Mouse (Mus musculus) brain, embryonic 14.5 days (tissue): Measurements from ENCODE around the gene Akr7a5. TPM values are rescaled to one million over a fixed set of nuclear protein-coding genes. Genes with fewer than 3 reads are reported as not detected.

Experiments
- DNase-seq: peaks from one replicate; pipeline ENCODE4 v3.0.0-alpha.2; 2011; ENCODE audit warnings: low read depth
- CTCF ChIP-seq: fragments of 200-500 bp; IDR thresholded peaks from 2 replicates; pipeline ENCODE4 v1.5.1; 2012; ENCODE audit warnings: inconsistent platforms, mild to moderate bottlenecking, moderate library complexity, borderline replicate concordance; ENCODE audit not compliant: insufficient read depth, insufficient read length; ENCODE audit errors: extremely low read depth
- POLR2A ChIP-seq: fragments of 200-500 bp; IDR thresholded peaks from 2 replicates; pipeline ENCODE4 v1.6.1; 2012; ENCODE audit warnings: mild to moderate bottlenecking, inconsistent platforms, borderline replicate concordance; ENCODE audit not compliant: poor library complexity, insufficient read depth, insufficient read length, severe bottlenecking; ENCODE audit errors: extremely low read depth
- polyA plus RNA-seq: library from polyadenylated mRNA; depleted of rRNA; stranded (reverse); fragments of >200 nt; gene quantifications from 2 replicates; pipeline ENCODE4 v1.2.3, GENCODE M21; 2012; rRNA removed

The Akr7a5 gene
- polyA plus RNA-seq, 1 experiment = 22.4 TPM

DNA sequence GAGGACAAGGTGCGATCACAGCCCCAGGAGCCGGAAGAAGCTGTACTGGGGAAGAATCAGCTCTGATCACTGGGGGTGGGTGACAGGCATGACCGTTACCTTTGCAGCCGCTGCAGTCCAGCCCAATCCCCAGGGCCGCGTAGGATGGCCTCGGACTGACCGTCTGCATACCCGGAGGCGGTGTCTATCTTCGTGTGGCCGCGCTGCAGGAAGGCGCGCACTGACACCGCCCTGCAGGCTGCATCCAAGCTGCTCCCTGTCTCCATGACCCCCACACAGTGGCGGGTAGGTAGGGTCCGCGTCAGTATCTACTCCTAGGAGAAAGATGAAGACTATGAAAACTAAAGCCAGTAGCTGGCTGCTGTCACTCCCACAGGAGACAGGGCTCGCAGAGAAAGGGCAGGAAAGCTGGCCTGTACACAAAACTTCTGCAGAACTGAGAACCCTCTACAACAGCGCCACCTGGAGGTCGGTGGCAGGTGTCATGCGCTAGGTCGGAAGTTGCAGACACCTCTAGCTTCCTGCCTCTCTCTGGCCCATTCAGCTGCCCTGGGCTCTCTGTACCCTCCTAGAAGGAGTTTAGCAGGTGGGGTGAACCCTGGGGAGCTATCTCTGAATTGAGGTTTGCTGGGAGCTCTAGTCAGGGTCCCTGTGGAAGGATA, 26.4 kb downstream of the Akr7a5 start:
- peak; percentile 70 for DNase-seq
- TF ChIP-seq POLR2A (no peak), CTCF (peak; percentile 75)

DNA sequence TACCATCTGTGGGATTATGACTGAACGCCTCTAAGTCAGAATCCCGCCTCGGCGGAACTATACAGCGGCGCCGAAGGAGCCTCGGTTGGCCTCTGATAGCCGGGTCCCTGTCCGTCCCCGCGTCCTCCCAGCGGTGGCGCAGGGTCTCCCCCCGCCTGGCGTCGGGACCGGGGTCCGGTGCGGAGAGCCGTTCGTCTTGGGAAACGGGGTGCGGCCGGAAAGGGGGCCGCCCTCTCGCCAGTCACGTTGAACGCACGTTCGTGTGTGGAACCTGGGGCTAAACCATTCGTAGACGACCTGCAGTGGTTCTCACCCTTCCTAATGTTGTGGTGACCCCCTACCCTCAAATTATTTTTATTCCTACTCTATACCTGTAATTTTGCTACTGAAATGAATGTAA, 27.6 kb downstream of the Akr7a5 start:
- no peak for DNase-seq
- TF ChIP-seq POLR2A (no peak), CTCF (no peak)

GRCm38 (mm10) chr4:139340835-139341234, 30.3 kb downstream of the Akr7a5 start:
- TF ChIP-seq CTCF = no peak
- TF ChIP-seq POLR2A = no peak
- DNase-seq = no peak

DNA sequence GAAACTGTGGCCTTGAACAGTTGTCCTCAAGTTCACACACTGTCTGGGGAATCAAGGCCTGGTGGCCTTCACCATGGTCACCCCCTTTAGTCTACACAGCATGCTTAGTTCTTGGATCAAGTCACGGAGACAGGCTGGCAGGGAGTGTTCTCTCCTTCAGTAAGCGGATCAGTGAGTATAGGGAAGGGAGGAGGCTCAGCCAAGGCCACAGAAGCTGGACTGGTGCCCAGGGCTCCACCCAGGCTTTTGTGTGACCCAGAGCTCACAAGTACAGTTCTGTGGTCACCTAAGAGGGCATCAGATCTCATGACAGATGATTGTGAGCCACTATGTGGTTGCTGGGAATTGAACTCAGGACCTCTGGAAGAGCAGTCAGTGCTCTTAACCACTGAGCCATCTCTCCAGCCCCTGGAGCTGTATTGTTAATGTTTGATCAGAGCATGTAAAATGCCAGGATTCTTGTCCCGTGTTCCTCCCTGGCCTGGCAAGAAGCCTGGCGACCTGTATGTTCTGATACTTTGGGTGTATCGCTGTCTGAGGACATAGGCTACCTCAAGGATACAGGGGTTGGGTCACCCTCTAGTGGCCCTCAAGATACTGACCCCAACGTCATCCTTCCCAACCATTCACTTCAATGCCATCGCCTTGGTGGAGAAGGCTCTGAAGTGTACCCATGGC, 31.2 kb downstream of the Akr7a5 start:
- DNase-seq = no peak
- no peak for TF ChIP-seq CTCF
- no peak for TF ChIP-seq POLR2A

GRCm38 (mm10) chr4:139343718-139344117, 33.2 kb downstream of the Akr7a5 start:
- no peak for TF ChIP-seq POLR2A
- no peak for TF ChIP-seq CTCF
- peak; percentile 38 for DNase-seq

- DNase-seq = no peak
- TF ChIP-seq CTCF = no peak
- TF ChIP-seq POLR2A = no peak
These were observed 35.0 kb downstream of the Akr7a5 start for GRCm38 (mm10) chr4:139345416-139346019.

DNA sequence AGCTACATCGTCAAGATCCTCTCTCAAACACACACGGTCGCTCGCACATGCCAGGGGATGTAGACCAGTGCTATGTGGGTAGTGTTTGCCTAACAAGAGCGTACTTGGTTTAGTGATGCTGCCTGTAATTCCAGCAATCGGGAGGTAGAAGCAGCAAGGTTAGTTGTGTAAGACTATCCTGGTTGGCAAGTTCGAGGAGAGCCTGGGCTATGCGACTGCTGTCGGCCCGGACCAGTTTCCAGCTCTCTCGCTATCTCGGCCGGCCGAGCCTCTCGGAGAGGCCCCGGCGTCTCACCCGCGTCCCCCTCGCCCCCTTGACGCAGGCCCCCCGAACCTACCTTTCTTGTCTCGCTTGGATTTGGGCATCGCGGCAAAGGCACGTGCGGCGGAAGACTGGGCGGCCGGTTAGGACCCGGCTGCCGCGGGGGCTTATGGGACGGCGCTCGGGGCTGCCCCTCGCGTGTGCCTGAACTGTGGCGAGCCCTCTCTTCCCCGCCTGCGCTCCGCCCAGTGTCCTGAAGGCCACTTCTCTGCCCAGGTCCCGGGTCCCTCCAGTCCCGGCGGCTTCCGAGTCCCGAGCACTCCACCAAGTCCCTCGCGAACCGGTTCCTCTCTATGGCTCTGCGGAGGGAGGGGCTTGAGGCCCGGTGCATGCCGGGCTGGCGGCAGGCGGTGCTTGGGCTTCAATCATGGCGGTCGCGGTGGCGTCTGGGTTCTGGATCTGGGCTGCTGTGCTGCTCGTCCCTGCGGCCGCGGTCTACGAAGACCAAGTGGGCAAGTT, 41.6 kb downstream of the Akr7a5 start, which contains the start of the genes Mrto4, Emc1 and Ubr4:
Mrto4 (minus strand) TSS at position 646 of the 781 bp plus-strand sequence.
Emc1 (plus strand) TSS at position 657 of the 781 bp plus-strand sequence.
Ubr4 (plus strand) TSS at position 679 of the 781 bp plus-strand sequence.
- no peak for TF ChIP-seq CTCF
- peak; percentile 41; the same call in 1 of the 2 replicates for TF ChIP-seq POLR2A
- peak; percentile 96 for DNase-seq

- no peak for DNase-seq
- TF ChIP-seq CTCF (no peak), POLR2A (no peak)
These were observed 42.3 kb downstream of the Akr7a5 start for GRCm38 (mm10) chr4:139352832-139353231.

DNA sequence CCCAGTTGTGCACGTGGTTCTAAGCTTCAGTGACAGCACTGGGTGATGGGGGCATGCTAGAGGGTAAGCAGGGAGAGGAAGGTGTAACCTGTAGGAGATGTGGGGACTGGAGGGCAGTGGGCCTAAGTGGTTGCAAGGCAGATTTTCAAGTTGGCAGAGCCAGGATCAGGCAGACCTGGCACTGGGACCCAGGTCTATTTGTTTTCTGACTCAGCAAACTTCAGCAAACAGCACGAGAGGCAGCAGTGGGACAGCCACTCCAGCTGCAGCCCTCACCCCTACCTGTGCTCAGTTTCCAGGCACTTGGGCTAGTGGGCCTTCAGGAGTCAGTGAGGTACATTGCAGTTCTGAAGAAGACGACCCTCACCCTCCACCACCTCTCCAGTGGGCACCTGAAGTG, 46.7 kb downstream of the Akr7a5 start:
- DNase-seq = no peak
- TF ChIP-seq CTCF = no peak
- TF ChIP-seq POLR2A = no peak

DNA sequence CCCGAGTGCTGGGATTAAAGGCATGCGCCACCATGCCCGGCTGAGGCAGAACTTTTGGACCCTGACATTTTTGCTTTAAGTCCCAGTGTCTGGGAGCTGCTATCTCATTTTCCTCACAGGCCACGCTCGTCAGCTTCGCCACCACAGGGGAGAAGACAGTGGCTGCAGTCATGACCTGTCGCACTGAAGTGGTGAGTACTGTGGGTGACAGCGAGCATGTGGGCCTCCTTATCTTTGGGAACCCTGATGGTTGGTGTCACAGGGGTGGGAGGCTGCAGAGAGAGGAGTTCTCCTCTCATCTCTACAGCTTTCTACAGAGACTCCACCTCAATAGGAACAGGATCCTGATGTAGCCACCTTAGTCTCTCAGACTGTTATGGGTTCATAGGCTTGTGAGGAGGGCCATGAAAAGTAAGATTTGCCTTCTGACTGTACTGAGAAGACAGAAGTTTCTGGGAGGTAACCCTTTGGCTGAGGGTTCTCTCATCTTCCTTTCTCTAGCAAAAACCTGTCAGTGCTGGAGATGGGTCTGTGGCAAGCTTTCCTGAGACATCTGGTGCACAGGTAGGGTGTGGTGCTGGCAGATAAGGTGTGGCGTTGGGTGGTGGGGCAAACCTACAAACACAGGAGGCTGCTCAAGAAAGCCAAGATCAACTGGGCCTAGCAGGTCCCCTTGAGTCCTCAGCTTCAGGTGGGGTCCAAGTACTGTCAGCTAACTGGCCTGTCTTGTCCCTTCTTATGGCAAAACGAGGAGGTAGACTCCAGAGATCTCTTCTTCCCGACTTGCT, 50.4 kb downstream of the Akr7a5 start:
- no peak for DNase-seq
- no peak for TF ChIP-seq POLR2A
- TF ChIP-seq CTCF = no peak

DNA sequence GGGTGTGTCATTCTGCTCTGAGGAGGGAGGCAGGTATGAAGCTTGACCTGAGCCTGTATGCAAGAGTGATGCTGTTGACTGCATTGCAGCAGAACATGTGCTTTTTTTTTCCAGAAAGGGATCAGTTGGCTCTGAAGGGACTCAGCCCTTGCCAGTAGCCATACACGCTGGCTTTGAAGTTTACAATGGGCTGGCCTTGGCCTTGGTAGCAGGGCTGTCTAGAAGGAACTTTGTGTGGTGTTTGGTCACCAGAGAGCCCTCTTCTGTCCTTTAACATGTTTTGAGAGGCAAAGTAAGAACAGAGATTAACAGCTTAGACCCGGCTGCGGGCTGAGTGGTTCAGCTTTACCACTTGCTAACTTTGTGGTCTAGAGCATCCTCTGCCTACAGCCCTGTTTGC, 56.8 kb downstream of the Akr7a5 start:
- DNase-seq = no peak
- TF ChIP-seq CTCF = no peak
- TF ChIP-seq POLR2A = no peak

Other genes with a start within 250 kb of the Akr7a5 start
- 1.8 and 2.0 TPM in 2 replicates for gene Htr6, start 235.2 kb upstream of the Akr7a5 start, polyA plus RNA-seq
- gene Nbl1, start 217.8 kb upstream of the Akr7a5 start, polyA plus RNA-seq = 33.8 and 35.8 TPM in 2 replicates
- 115 and 144 TPM in 2 replicates for gene Minos1, start 179.6 kb upstream of the Akr7a5 start, polyA plus RNA-seq
- 138 and 186 TPM in 2 replicates for gene Capzb, start 117.8 kb upstream of the Akr7a5 start, polyA plus RNA-seq
- 21.7 and 27.3 TPM in 2 replicates for gene Pqlc2, start within 50 bp of the Akr7a5 start, polyA plus RNA-seq
- gene Mrto4, start 41.8 kb downstream of the Akr7a5 start, polyA plus RNA-seq = 56.6 and 62.0 TPM in 2 replicates
- gene Emc1, start 41.8 kb downstream of the Akr7a5 start, polyA plus RNA-seq = 48.1 and 56.0 TPM in 2 replicates
- gene Ubr4, start 41.9 kb downstream of the Akr7a5 start, polyA plus RNA-seq = 200 and 228 TPM in 2 replicates
- 5.6 and 11.0 TPM in 2 replicates for gene Iffo2, start 219.8 kb downstream of the Akr7a5 start, polyA plus RNA-seq